Mouse (Mus musculus) G1E (cell line): ENCODE results near the gene Atp2c2. TPM values are rescaled to one million over a fixed set of nuclear protein-coding genes. Genes with fewer than 3 reads are reported as not detected.

ENCODE experiments used
- ATAC-seq: 2 replicates; pipeline ENCODE4 v1.8.0; 2016; ENCODE audit warnings: mild to moderate bottlenecking; ENCODE audit not compliant: insufficient number of reproducible peaks, poor library complexity, low FRiP score, severe bottlenecking; ENCODE audit errors: extremely low read depth
- DNase-seq: peaks from one replicate; pipeline ENCODE4 v3.0.0; 2012; ENCODE audit warnings: low spot score
- H3K27me3 ChIP-seq: 2 replicates; pipeline ENCODE4 v1.6.1; 2012; ENCODE audit warnings: mild to moderate bottlenecking, low read length, inconsistent platforms; ENCODE audit not compliant: insufficient read depth
- H3K36me3 ChIP-seq: replicated peaks from 2 replicates; pipeline ENCODE3; 2012; ENCODE audit warnings: mild to moderate bottlenecking, inconsistent platforms
- H3K4me1 ChIP-seq: 2 replicates; pipeline ENCODE4 v1.6.1; 2012; ENCODE audit warnings: low read depth, low read length, inconsistent platforms, mixed read lengths; ENCODE audit not compliant: insufficient read depth
- H3K4me3 ChIP-seq: 2 replicates; pipeline ENCODE4 v1.5.1; 2012; ENCODE audit warnings: low read depth, mild to moderate bottlenecking, inconsistent platforms, low read length, moderate library complexity, mixed read lengths
- H3K9me3 ChIP-seq: replicated peaks from 2 replicates; pipeline ENCODE4 v1.6.1; 2012; ENCODE audit warnings: inconsistent platforms
- CTCF ChIP-seq: IDR thresholded peaks from 2 replicates; pipeline ENCODE4 v1.5.1; 2012; ENCODE audit warnings: low read depth, low read length, inconsistent platforms, mixed read lengths
- GATA1 ChIP-seq: IDR thresholded peaks from 2 replicates; pipeline ENCODE4 v1.6.1; 2012; ENCODE audit warnings: borderline replicate concordance, low read length, inconsistent platforms, mixed read lengths
- GATA2 ChIP-seq: IDR thresholded peaks from 2 replicates; pipeline ENCODE4 v1.6.1; 2012; ENCODE audit warnings: low read depth, low read length, inconsistent platforms, borderline replicate concordance
- POLR2AphosphoS5 ChIP-seq: IDR thresholded peaks from 2 replicates; pipeline ENCODE4 v1.6.1; 2012; ENCODE audit warnings: low read depth, low read length, inconsistent platforms; ENCODE audit not compliant: insufficient replicate concordance
- TAL1 ChIP-seq: conservative IDR thresholded peaks from 2 replicates; pipeline ENCODE4 v1.6.1; 2012; ENCODE audit warnings: low read depth, low read length, inconsistent platforms, mixed read lengths
- polyA plus RNA-seq: library from polyadenylated mRNA; stranded (reverse); fragments of >175 nt; gene quantifications from 2 replicates; pipeline ENCODE4 v1.2.3, GENCODE M21; 2012
- total RNA-seq, 2 experiments: library from RNA; stranded (forward) in 1 of 2; stranded (reverse) in 1 of 2; fragments of 200-1000 nt in 1 of 2; fragments of >200 nt in 1 of 2; fragmentation: Nextera tagmentation in 1 of 2; gene quantifications; 2 replicates each; pipeline ENCODE4 v1.2.3; 2014 to 2017

Gene Atp2c2
- total RNA-seq (2014; fragmentation: Nextera tagmentation) (not detected in 2 replicates), total RNA-seq (2017) (not detected in 2 replicates), polyA plus RNA-seq (not detected in 2 replicates)

DNA sequence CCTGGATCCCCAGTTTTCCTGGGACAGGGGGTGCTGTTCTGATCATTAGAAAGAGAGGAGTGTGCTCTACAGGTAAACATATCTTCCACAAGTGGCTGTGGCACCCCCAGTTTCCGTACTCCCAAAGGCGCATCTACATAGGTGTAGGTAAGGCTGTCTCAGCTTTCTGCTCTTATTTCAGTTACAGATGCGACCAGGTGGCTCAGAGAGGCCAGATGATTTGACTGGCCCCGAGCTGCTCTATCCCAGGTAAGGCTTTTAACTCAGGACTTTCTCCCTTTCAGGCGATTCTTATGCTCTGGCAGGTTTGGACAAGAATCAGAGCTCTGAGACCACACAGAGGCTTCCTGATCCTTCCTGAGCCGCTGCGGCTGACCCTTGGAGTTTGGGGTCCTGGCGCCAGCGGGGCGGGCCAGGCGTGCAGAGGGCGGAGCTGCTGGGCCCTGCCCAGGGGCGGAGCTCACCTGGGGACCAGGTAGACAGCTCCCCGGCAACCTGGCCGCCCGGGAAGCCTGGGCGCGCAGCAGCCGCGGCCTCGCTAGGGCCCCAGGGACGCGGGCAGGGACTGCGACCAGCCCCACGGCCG is at the start of gene Atp2c2:
Atp2c2 (plus strand) TSS at position 461 of the 586 bp plus-strand sequence.
- no peak for ATAC-seq
- no peaks in the 10 kb centered on the region for H3K9me3 ChIP-seq
- no peak for DNase-seq
- H3K4me3 ChIP-seq = no peak within 1 kb of the TSS
- H3K4me1 ChIP-seq = no peaks in the 10 kb centered on the region
- no peaks in the 10 kb centered on the region; the same call in 1 of the 2 replicates for H3K27me3 ChIP-seq
- TF ChIP-seq POLR2AphosphoS5 = no peak
- no peak for TF ChIP-seq GATA1
- TF ChIP-seq TAL1 = no peak
- no peak for TF ChIP-seq GATA2
- TF ChIP-seq CTCF = no peak
- H3K36me3 ChIP-seq = no peaks in the 10 kb centered on the region

DNA sequence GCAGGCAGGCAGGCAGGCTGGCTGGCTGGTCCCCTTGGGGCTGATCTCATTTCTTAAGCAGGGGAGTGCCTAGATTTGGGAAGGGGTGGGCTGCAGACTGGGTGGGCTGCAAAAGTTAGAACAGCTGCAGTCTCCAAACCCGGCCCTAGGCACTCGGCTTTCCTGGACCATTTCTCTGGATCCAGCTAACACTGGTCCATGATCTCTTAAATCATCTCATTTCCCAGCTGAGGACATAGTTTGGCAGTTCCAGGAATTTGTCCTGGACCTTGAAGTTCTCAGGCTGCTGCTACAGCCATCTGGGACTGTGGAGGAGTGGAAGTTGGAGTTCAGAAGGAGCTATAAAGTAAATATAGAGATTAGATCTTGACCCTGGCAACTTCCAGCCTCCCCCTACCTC is 48.5 kb upstream of the Atp2c2 start:
- ATAC-seq (no peak), DNase-seq (no peak)
- Histone ChIP-seq H3K9me3 (peaks cover 4% of the 10 kb centered on the region), H3K4me3 (no peak overlapping the region), H3K27me3 (peaks cover 2% of the 10 kb centered on the region; the same call in 1 of the 2 replicates), H3K36me3 (no peaks in the 10 kb centered on the region), H3K4me1 (no peaks in the 10 kb centered on the region)
- no peak for TF ChIP-seq POLR2AphosphoS5
- TF ChIP-seq GATA2 = no peak
- no peak for TF ChIP-seq CTCF
- TF ChIP-seq GATA1 = no peak
- TF ChIP-seq TAL1 = no peak

DNA sequence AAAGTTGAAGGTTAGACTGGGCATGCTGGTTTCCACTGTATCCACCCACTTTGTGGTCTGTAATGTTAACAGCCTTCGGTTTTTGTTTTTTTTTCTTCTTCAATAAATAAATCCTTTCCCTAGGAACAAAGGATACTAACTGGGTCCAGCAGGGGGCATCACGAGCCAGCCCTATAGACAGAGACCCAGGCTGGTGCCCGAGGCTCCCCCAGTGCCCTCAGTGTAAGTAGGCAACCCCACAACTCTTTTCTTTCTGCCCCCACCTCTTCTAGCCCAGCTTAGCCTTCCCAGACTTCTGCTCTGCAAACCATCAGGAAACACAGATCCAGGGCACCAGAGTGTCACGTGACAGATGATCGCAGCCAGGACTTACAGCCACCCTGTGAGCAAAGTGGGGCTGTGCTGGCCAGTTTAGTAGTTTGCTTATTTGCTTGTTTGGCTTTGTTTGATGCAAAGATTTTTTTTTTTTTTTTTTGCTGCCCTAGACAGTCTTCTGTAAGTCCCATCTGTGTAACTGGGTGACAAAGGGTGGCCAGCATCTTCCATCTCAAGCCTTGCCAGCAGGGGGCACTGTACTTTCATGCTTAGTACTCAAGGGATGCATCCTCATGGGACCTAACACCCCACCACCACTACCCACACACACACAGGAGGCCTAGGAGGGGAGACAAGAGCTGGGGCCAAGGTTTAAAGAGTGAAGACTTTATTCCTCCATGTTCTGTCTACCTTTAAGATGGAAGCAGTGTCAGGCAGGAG is 42.9 kb upstream of the Atp2c2 start:
- Histone ChIP-seq H3K27me3 (0 out of 2 replicates have a peak, but pooled peaks cover 4% of the 10 kb centered on the region), H3K4me3 (no peak overlapping the region), H3K4me1 (no peaks in the 10 kb centered on the region), H3K9me3 (no peaks in the 10 kb centered on the region), H3K36me3 (no peaks in the 10 kb centered on the region)
- ATAC-seq (no peak), DNase-seq (no peak)
- no peak for TF ChIP-seq POLR2AphosphoS5
- TF ChIP-seq TAL1 = no peak
- no peak for TF ChIP-seq GATA1
- TF ChIP-seq GATA2 = no peak
- TF ChIP-seq CTCF = no peak

DNA sequence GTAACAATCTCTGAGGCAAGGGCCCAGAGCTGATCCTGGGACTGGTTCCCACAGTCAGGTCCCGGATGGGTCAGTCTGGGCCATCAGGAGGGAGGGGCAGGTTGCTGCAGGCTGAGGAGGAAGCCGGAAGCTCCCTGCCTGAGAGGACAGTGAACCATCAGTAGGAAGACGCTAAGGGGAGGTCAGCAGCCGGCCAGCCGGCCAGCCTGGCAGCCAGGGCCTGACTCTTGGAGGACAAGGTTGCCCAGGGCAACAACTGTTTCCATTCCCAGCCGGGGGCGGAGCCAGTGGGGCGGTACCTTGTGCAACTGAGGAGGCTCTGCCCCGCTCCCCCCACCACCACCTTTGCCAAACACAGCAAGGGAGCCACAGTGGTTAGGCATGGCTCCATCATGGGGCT is 38.7 kb upstream of the Atp2c2 start:
- Histone ChIP-seq H3K27me3 (peaks cover 18% of the 10 kb centered on the region), H3K4me1 (no peaks in the 10 kb centered on the region), H3K4me3 (no peak overlapping the region), H3K9me3 (no peaks in the 10 kb centered on the region), H3K36me3 (no peaks in the 10 kb centered on the region)
- TF ChIP-seq GATA1 = no peak
- no peak for TF ChIP-seq GATA2
- no peak for TF ChIP-seq TAL1
- no peak for TF ChIP-seq CTCF
- TF ChIP-seq POLR2AphosphoS5 = no peak
- no peak for ATAC-seq
- no peak for DNase-seq

DNA sequence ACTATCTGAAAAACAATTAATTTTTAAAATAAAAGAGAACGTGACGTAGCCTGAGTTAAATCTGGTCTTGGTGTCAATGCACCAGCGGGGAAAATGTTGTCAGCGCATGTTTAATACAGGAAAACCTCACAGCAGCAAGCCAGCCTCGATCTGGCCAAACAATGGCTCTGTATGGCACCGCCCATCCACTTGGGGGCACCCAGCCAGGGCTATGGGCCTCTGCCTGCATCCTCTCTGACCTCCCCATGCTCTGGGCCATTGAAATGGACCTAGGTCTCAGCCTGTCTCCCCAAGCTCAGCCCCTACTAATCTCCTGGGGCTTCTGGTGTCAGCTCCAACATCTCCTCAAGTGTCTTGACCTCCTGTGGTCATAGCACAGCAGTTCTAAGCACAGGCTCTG is 37.9 kb upstream of the Atp2c2 start:
- no peak overlapping the region for H3K4me3 ChIP-seq
- TF ChIP-seq GATA2 (no peak), TAL1 (no peak), POLR2AphosphoS5 (no peak), CTCF (no peak), GATA1 (no peak)
- no peak for ATAC-seq
- no peaks in the 10 kb centered on the region for H3K9me3 ChIP-seq
- H3K4me1 ChIP-seq = no peaks in the 10 kb centered on the region
- H3K27me3 ChIP-seq = peaks cover 23% of the 10 kb centered on the region
- no peak for DNase-seq
- no peaks in the 10 kb centered on the region for H3K36me3 ChIP-seq

DNA sequence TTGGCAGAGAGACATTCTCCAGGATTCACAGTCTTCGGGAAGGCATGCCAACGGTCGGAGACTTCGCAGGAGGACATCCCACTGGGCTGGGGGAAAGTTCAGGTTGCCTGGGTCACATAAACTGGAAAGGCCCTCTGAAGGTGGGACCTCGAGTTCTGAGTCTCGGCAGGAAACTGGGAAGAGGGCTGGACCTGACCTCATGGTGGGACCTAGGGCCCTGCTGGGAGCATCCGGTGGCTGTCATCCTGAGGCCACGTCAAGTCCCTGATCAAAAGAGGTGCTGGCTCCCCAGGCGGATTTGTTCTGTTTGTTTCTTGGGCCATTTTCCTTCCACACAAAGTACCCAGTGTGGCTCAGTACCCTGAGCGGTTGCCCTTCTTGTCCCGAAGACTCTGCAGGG is 36.4 kb upstream of the Atp2c2 start:
- H3K27me3 ChIP-seq = peaks cover 28% of the 10 kb centered on the region
- H3K9me3 ChIP-seq = no peaks in the 10 kb centered on the region
- TF ChIP-seq GATA1 = no peak
- no peak for TF ChIP-seq CTCF
- TF ChIP-seq POLR2AphosphoS5 = no peak
- H3K4me1 ChIP-seq = no peaks in the 10 kb centered on the region
- no peak overlapping the region for H3K4me3 ChIP-seq
- no peak for DNase-seq
- ATAC-seq = no peak
- H3K36me3 ChIP-seq = no peaks in the 10 kb centered on the region
